Mouse (Mus musculus): Measurements from ENCODE around the gene Wfikkn1.
A peak's percentile ranks its signal among the peaks of the same experiment; 100 is the strongest.

Wfikkn1 gene

GRCm38 (mm10) chr17:25880196-25880910, at the start of gene Wfikkn1:
TSS of gene Wfikkn1 (minus strand) at chr17:25880858.
- DNase-seq (ENCODE audit: low spot score in 2 of 2), result no peak

- no peak for DNase-seq (ENCODE audit: low spot score in 2 of 2)
Measured at GRCm38 (mm10) chr17:25925348-25925747, 44.7 kb upstream of the Wfikkn1 start.

- DNase-seq (ENCODE audit: low spot score in 2 of 2), result no peak
Measured at GRCm38 (mm10) chr17:25922120-25922519, 41.5 kb upstream of the Wfikkn1 start.

- peak; percentile 99 to 100 for DNase-seq (ENCODE audit: low spot score in 2 of 2)
Measured at GRCm38 (mm10) chr17:25919786-25920642, 39.4 kb upstream of the Wfikkn1 start.

- DNase-seq (ENCODE audit: low spot score in 2 of 2), result no peak
Measured at GRCm38 (mm10) chr17:25919144-25919785, 38.6 kb upstream of the Wfikkn1 start, which contains the start of gene Rab40c. TSS of gene Rab40c (minus strand) at chr17:25919727.

GRCm38 (mm10) chr17:25918037-25918750, 37.5 kb upstream of the Wfikkn1 start:
- DNase-seq (ENCODE audit: low spot score in 2 of 2), result no peak

- DNase-seq (ENCODE audit: low spot score in 2 of 2), result no peak
Measured at GRCm38 (mm10) chr17:25916931-25917647, 36.4 kb upstream of the Wfikkn1 start.

GRCm38 (mm10) chr17:25914295-25914694, 33.6 kb upstream of the Wfikkn1 start:
- no peak for DNase-seq (ENCODE audit: low spot score in 2 of 2)

GRCm38 (mm10) chr17:25913877-25914275, 33.2 kb upstream of the Wfikkn1 start:
- DNase-seq (ENCODE audit: low spot score in 2 of 2), result no peak

- no peak for DNase-seq (ENCODE audit: low spot score in 2 of 2)
Measured at GRCm38 (mm10) chr17:25913186-25913876, 32.7 kb upstream of the Wfikkn1 start.

- no peak for DNase-seq (ENCODE audit: low spot score in 2 of 2)
Measured at GRCm38 (mm10) chr17:25911816-25912215, 31.2 kb upstream of the Wfikkn1 start.

GRCm38 (mm10) chr17:25907640-25908039, 27.0 kb upstream of the Wfikkn1 start:
- no peak for DNase-seq (ENCODE audit: low spot score in 2 of 2)

GRCm38 (mm10) chr17:25903061-25903460, 22.4 kb upstream of the Wfikkn1 start:
- no peak for DNase-seq (ENCODE audit: low spot score in 2 of 2)

- DNase-seq (ENCODE audit: low spot score in 2 of 2), result no peak
Measured at GRCm38 (mm10) chr17:25900193-25900592, 19.5 kb upstream of the Wfikkn1 start.

GRCm38 (mm10) chr17:25895891-25896290, 15.2 kb upstream of the Wfikkn1 start:
- no peak for DNase-seq (ENCODE audit: low spot score in 2 of 2)

GRCm38 (mm10) chr17:25895415-25895814, 14.8 kb upstream of the Wfikkn1 start:
- no peak for DNase-seq (ENCODE audit: low spot score in 2 of 2)

GRCm38 (mm10) chr17:25893975-25894617, 13.4 kb upstream of the Wfikkn1 start:
- peak; percentile 43 to 69 for DNase-seq (ENCODE audit: low spot score in 2 of 2)

- DNase-seq (ENCODE audit: low spot score in 2 of 2), result no peak
Measured at GRCm38 (mm10) chr17:25888837-25889236, 8.2 kb upstream of the Wfikkn1 start.

GRCm38 (mm10) chr17:25887467-25887866, 6.8 kb upstream of the Wfikkn1 start:
- DNase-seq (ENCODE audit: low spot score in 2 of 2), result no peak

GRCm38 (mm10) chr17:25886806-25887205, 6.1 kb upstream of the Wfikkn1 start:
- no peak for DNase-seq (ENCODE audit: low spot score in 2 of 2)

Data from natural killer cell, adult 2 months (primary cell).